Mouse (Mus musculus) midbrain, embryonic 11.5 days (tissue): Measurements from ENCODE around the gene Prex1. TPM values are rescaled to one million over a fixed set of nuclear protein-coding genes. Genes with fewer than 3 reads are reported as not detected.
A peak's percentile ranks its signal among the peaks of the same experiment; 100 is the strongest.
"Not testable (repeated sequence)": the region's sequence is repeated elsewhere in the genome, so short reads cannot be mapped to it uniquely, and the experiment has no call there.

Experiments used
- ATAC-seq: fragments of 200-750 bp; cut with Nextera tagmentation; 2 replicates; pipeline ENCODE4 v1.8.0; 2017; ENCODE audit warnings: moderate TSS enrichment, moderate library complexity; ENCODE audit not compliant: low FRiP score
- DNase-seq: peaks from one replicate; pipeline ENCODE4 v3.0.0; 2015; ENCODE audit warnings: low spot score; ENCODE audit errors: missing footprints
- H3K27ac ChIP-seq: fragments of 300-500 bp; sonication (generic); 2 replicates; pipeline ENCODE4 v1.5.1; 2014; ENCODE audit warnings: low read depth, low read length
- H3K27me3 ChIP-seq: fragments of 300-500 bp; sonication (generic); 2 replicates; pipeline ENCODE4 v1.6.1; 2014; ENCODE audit warnings: mild to moderate bottlenecking, low read length, moderate library complexity, mixed read lengths; ENCODE audit not compliant: control insufficient read depth, insufficient read depth
- H3K36me3 ChIP-seq: fragments of 300-500 bp; sonication (generic); 2 replicates; pipeline ENCODE4 v1.6.1; 2014; ENCODE audit warnings: mild to moderate bottlenecking, low read length, moderate library complexity, mixed read lengths; ENCODE audit not compliant: control insufficient read depth, insufficient read depth
- H3K4me1 ChIP-seq: fragments of 300-500 bp; sonication (generic); 2 replicates; pipeline ENCODE4 v1.6.1; 2014; ENCODE audit warnings: low read length; ENCODE audit not compliant: control insufficient read depth, insufficient read depth
- H3K4me2 ChIP-seq: fragments of 300-500 bp; sonication (generic); 2 replicates; pipeline ENCODE4 v1.6.1; 2014; ENCODE audit warnings: mild to moderate bottlenecking, moderate library complexity
- H3K4me3 ChIP-seq: fragments of 300-500 bp; sonication (generic); 2 replicates; pipeline ENCODE4 v1.5.1; 2014; ENCODE audit warnings: low read depth, low read length
- H3K9ac ChIP-seq: fragments of 300-500 bp; sonication (generic); 2 replicates; pipeline ENCODE4 v1.6.1; 2014; ENCODE audit warnings: low read length
- H3K9me3 ChIP-seq: fragments of 300-500 bp; sonication (generic); 2 replicates; pipeline ENCODE4 v1.6.1; 2016; ENCODE audit warnings: low read length; ENCODE audit not compliant: control insufficient read depth
- WGBS: fragments of 180-500 bp; shearing (Covaris S2); extraction: QIAGEN DNeasy Blood & Tissue Kit; methylation state at CpG from one replicate; pipeline ENCODE4 v1.1.7; 2014; 5-methylcytosine and 5-hydroxymethylcytosine counted together
- polyA plus RNA-seq: library from polyadenylated mRNA; unstranded; fragments of >200 nt; fragmentation: Nextera tagmentation; extraction: Ambion mirVana; gene quantifications from 2 replicates; pipeline ENCODE4 v1.2.1, GENCODE M21; 2014

Prex1 gene
- polyA plus RNA-seq, 1 experiment from 2014 or later, result 19.8 TPM

DNA sequence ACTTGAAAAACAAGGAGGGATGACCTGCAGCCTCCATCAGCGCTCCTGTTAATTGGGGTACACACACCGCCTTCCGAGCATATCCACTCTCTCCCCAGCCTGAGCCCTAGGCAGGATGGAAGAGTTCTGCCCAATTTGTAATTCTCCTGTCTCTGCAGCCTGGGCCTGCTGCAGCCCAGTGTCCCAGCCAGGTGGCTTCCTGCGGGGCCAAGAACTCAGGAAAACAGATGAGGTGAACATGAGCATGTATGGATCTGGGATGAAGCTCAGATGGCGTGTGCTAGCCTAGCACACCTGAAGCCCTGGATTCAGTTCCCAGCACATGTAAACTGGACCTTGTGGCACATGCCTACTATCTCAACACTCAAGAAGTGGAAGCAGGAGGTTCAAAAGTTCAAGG, 192.2 kb downstream of the Prex1 start:
- H3K27me3 ChIP-seq, result peaks cover 8% of the 10 kb centered on the region; the same call in 1 of the 2 replicates
- no peak overlapping the region for H3K4me3 ChIP-seq
- WGBS, result 92% methylated on average over 5 of the region's 5 CpGs
- H3K4me1 ChIP-seq, result peaks cover 13% of the 10 kb centered on the region
- no peak for ATAC-seq
- no peak for DNase-seq
- no peak overlapping the region for H3K27ac ChIP-seq
- no peak overlapping the region for H3K9ac ChIP-seq
- H3K4me2 ChIP-seq, result no peak overlapping the region
- no peaks in the 10 kb centered on the region for H3K9me3 ChIP-seq
- H3K36me3 ChIP-seq, result no peaks in the 10 kb centered on the region

DNA sequence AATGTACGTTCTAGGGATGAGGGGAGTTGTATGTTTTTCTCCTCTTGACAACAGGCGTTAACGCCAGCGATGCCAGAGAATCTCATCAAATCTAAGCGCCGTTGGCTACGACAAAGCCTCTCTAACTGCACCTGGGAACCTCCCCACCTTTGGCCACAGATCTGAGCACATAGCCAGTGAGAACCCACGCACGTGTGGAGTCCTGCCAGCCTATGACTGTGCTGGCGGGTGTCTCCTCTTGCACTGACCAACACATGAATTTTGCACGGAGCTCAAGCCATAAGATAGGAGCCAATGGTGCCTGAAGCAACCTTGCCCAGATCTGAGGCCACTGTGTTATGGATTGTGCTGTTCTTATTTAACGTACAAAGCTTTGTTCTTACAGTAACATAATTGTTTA, 193.1 kb downstream of the Prex1 start:
- peaks cover 8% of the 10 kb centered on the region; the same call in 1 of the 2 replicates for H3K27me3 ChIP-seq

DNA sequence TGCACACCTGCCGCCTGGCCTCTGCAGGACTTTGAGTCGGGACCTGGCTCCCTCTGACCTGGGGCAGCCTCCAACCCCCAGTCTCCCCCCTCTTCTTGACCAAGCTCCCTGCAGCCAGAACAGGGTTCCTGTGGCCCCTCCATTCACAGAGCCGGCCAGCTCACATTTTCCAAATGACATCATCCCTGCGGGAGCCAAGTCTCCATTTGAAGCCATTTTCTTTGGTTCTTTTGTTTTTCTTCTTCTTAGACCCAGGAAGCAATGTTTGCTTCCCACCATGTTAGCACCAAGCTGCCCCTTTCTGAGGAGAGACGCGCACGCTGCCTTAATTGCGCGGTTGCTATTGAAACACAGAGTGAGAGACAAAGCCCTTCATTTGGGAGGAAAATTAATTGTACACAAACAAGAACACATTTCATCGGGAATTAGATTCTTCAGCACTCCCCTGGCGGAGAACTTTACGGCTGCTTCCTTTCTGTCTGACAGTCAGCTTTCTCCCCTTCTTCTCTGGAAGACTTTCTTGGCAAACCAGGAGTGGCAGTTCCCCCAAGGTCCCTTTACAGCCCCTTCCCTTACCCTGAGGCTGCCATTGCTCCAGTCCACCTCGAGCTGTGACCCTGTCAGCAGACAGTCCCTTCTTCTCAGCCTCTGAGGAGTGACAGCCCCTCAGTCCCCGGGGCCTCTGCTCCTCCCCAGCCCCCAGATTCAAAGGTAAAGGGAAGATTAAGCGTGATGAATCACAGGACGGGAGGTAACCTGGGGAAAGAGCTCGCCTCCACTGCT, 196.0 kb downstream of the Prex1 start:
- ATAC-seq, result peak; percentile 71; the same call in 1 of the 2 replicates
- H3K27ac ChIP-seq, H3K4me3 ChIP-seq, H3K9me3 ChIP-seq, H3K36me3 ChIP-seq: not testable (repeated sequence)
- Histone ChIP-seq H3K9ac (peak overlapping the region; percentile 14; the same call in 1 of the 2 replicates), H3K4me1 (peaks cover 12% of the 10 kb centered on the region), H3K4me2 (peak overlapping the region; percentile 27; the same call in 1 of the 2 replicates), H3K27me3 (peaks cover 10% of the 10 kb centered on the region)
- peak; percentile 92 for DNase-seq
- 5% methylated on average over 14 of the region's 17 CpGs for WGBS

More for the DNA sequence above, 193.1 kb downstream of the Prex1 start:
- Histone ChIP-seq H3K9me3 (no peaks in the 10 kb centered on the region), H3K36me3 (no peaks in the 10 kb centered on the region), H3K4me3 (no peak overlapping the region), H3K9ac (no peak overlapping the region), H3K4me1 (peaks cover 14% of the 10 kb centered on the region), H3K27ac (no peak overlapping the region), H3K4me2 (no peak overlapping the region)
- DNase-seq (no peak), ATAC-seq (no peak)
- 92% methylated on average over 12 of the region's 12 CpGs for WGBS

DNA sequence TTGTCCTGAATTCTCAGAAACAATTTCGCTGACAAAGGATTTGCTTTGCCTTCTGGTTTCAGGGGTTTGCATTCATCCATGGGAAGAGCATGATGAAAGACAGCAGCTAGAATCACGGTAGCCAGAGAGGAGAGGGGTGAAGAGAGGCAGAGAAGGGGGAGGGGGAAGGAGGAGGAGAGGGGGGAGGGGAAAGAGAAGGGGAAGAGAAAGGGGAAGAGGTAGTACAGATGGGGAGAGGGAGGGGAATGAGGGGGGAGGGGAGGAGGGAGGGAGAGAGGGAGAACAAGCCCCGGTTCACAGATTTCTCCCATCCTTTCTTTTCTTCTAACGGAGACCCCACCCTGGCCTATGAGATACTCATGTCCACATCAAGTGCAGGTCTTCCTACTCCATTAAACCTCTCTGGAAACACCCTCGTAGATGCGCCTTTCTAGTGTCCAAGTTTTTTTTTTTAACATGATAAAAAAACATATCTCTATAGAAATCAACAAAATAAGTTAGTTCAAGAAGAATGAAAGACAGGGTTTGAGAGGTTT, 196.7 kb downstream of the Prex1 start:
- H3K27ac ChIP-seq, result no peak overlapping the region
- H3K4me3 ChIP-seq, result no peak overlapping the region
- H3K4me1 ChIP-seq, result peaks cover 12% of the 10 kb centered on the region
- H3K9ac ChIP-seq, result no peak overlapping the region
- WGBS, result 22% methylated on average over 6 of the region's 6 CpGs
- peak overlapping the region; percentile 27; the same call in 1 of the 2 replicates for H3K4me2 ChIP-seq
- DNase-seq (no peak), ATAC-seq (no peak)
- peaks cover 10% of the 10 kb centered on the region for H3K27me3 ChIP-seq
- H3K9me3 ChIP-seq, result no peaks in the 10 kb centered on the region
- H3K36me3 ChIP-seq, result no peaks in the 10 kb centered on the region

Other genes with a start within 250 kb of the Prex1 start
- gene Trp53rkb, start 78.7 kb upstream of the Prex1 start, polyA plus RNA-seq, result 8.7 and 10.8 TPM in 2 replicates
- 4.4 and 4.6 TPM in 2 replicates for gene Arfgef2, start 91.8 kb upstream of the Prex1 start, polyA plus RNA-seq
- 231 and 260 TPM in 2 replicates for gene Cse1l, start 192.2 kb upstream of the Prex1 start, polyA plus RNA-seq